Mouse (Mus musculus): ENCODE measurements around the gene Lcp1.
"Not testable (repeated sequence)": the region's sequence is repeated elsewhere in the genome, so short reads cannot be mapped to it uniquely, and the experiment has no call there.

Lcp1 gene
- long read RNA-seq, experiment 1, partial matches to known transcripts, result 13 of 14 reads
- long read RNA-seq, experiment 1, other reads (novel, unspliced or antisense), result 1 of 14 reads
- long read RNA-seq, experiment 2, partial matches to known transcripts, result 13 of 14 reads
- long read RNA-seq, experiment 2, other reads (novel, unspliced or antisense), result 1 of 14 reads

GRCm38 (mm10) chr14:75130501-75131318 lies at the start of gene Lcp1, which contains the start of gene Lrrc63:
Lcp1 (plus strand) TSS chr14:75131101.
Lrrc63 (minus strand) TSS chr14:75130881.
- intact Hi-C loops (cut with DNase I), result no loop called here

GRCm38 (mm10) chr14:75102956-75103355 lies 27.9 kb upstream of the Lcp1 start:
- intact Hi-C loops (cut with DNase I), result no loop called here

GRCm38 (mm10) chr14:75121658-75122057 lies 9.2 kb upstream of the Lcp1 start:
- intact Hi-C loops (cut with DNase I), result no loop called here

- intact Hi-C loops (cut with DNase I), result no loop called here
Observed at GRCm38 (mm10) chr14:75131324-75131935, 529 bp downstream of the Lcp1 start.

DNA sequence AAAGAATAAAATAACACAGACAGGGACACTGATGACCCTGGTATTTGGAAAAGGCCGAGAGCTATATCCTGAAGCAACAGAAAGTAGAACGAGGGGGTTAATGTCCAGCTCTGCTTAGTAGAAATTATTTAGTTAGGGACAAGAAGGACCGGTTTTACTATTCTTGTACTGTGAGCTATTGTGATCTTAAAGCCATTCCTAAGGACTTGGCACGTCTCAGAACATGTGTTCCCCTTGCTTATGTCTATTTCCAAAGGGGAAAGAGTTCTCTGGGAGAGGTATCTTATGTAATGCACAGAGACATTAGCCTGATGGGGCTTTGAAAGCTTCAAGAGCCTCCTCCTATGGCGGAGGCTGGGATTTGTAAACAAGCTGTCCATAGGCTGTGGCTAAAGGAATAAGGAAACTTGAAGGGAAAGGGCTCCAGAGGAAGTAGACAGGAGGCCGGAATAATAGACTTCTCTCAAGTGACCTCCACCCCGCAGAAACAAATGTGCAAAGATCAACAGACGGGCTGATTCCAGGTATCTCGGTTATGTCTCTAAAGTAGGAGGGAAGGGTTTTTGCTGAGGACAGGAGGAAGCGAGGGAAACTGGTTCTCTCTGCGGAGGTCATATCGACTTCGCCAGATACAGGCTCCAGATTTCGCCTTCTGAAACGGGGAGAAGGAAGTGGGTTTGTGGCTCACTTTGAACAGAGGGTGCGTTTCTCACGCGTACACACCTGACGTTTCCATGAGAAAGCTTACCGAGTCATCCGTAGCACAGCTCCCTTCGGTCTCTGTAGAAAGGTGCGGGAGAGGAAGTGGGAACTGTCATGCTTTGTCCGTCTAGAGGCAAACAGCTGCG lies 5.4 kb downstream of the Lcp1 start:
- intact Hi-C loops (cut with DNase I), result no loop called here

- intact Hi-C loops (cut with DNase I), result no loop called here
Observed at GRCm38 (mm10) chr14:75138503-75138902, 7.6 kb downstream of the Lcp1 start.

- intact Hi-C loops (cut with DNase I), result no loop called here
Observed at GRCm38 (mm10) chr14:75139225-75139624, 8.3 kb downstream of the Lcp1 start.

DNA sequence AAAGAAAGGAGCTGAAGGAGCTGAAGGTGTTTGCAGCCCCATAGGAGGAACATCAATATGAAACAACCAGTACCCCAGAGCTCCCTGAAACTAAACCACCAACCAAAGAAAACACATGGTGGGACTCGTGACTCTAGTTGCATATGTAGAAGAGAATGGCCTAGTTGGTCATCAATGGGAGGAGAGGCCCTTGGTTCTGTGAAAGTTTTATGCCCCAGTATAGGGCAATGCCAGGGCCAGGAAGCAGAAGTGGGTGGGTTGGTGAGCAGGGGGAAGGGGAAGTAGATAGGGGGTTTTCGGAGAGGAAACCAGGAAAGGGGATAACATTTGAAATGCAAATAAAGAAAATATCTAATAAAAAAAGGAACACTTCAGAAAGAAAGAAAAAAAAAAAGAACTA lies 16.8 kb downstream of the Lcp1 start:
- intact Hi-C loops (cut with DNase I), result not testable (repeated sequence)

GRCm38 (mm10) chr14:75148229-75148628 lies 17.3 kb downstream of the Lcp1 start:
- intact Hi-C loops (cut with DNase I), result no loop called here

DNA sequence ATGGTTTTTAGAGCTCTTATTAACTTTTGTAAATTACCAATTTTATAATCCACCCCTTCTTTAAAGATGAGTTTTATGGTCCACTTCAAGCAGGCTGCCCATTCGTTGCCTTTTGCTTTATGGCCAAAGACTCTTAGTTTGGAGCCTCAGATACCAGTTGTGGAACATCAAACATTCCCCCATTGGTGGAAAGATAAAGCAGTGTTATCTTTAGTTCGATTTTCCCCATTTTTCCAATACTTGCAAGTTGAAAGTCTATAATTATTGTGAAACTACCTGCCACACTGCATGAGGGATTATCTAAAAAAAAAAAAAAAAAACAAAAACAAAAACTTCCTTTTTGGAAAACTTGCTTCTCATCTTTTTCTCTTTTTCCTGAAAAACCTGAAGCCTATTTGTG lies 19.8 kb downstream of the Lcp1 start:
- intact Hi-C loops (cut with DNase I), result no loop called here

DNA sequence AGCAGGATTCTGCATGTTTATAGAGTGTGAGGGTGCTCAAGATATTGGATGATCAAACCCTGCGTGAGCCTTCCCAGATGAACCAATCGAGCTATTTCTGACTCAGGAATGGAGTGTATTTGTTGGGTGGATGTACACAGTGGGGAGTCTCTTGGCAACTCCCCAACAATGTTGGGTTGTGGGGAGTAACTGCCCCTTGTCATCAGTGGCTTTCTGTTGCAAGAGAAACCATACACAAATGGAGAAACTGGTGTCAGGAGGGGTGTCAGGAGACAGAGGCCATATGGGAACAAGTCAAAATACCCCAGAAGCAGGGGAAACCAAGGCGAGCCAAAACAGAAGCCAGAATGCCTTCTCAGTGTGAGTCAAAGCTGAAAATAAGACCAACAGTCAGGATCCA lies 20.2 kb downstream of the Lcp1 start:
- intact Hi-C loops (cut with DNase I), result no loop called here

DNA sequence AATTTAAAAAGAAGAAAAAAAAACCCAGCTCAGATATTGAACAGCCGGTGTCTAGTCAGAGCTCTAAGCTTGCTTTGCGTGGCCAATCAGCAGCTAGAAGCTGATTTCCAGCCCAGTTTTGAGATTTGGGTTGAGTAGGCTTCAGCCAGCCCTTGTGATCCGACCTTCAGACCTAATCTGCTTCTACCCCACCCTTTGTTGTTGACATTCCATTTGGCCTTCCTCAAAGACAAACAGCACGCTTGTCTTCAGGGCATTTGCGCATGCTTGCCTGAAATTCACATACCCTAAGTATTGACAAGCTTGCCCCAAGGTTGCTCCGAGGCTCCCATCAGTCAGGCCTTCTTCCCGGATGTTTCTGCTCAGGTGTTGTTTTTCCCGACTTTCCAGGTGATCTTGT lies 23.6 kb downstream of the Lcp1 start:
- intact Hi-C loops (cut with DNase I), result no loop called here

DNA sequence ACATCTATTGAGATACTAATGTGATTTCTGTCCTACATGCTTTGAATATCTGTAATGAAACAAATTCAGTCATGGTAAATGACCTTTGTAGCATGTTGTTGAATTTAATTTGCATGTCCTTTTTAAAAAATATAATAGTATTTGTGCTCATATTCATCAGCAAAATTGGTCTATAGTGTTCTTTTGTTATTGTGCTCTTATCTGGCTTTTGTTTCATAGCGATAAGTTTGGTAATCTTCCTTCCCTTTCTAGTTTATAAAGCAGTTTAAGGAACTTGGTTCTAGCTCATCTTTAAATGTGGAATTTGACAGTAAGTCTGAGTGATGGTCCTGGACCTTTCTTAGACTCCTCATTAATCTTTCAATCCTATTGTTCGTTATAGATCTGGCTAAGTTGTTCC lies 28.5 kb downstream of the Lcp1 start:
- intact Hi-C loops (cut with DNase I), result no loop called here

- intact Hi-C loops (cut with DNase I), result no loop called here
Observed at GRCm38 (mm10) chr14:75163866-75164265, 33.0 kb downstream of the Lcp1 start.

GRCm38 (mm10) chr14:75164345-75164744 lies 33.4 kb downstream of the Lcp1 start:
- intact Hi-C loops (cut with DNase I), result no loop called here

DNA sequence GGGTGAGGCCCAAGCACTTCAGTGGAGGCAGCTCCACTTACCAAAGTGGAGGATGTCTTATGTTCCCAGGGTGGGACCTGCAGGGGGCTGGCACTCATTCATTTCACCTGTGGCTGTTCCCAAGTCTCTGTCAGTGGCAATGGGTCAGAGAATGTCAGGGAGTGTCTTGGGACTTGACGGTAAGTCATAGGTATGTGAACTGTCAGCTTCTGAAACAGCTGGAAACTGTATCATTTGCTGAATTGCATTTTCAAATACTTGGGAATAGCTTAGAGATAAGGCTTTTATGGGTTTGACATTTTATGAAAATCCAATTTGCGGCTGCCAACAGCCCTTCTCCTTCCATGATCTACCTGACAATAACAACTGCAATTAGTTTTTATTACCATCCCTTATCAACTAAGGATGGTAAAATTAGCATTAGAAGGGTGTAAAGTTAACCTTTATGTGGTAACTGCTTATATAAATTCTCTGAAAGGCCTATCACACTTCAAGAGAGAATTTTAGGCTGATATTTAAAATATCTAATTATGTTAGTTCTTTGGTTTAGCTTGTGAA lies 34.8 kb downstream of the Lcp1 start:
- intact Hi-C loops (cut with DNase I), result no loop called here

- intact Hi-C loops (cut with DNase I), result no loop called here
Observed at GRCm38 (mm10) chr14:75168501-75168900, 37.6 kb downstream of the Lcp1 start.

DNA sequence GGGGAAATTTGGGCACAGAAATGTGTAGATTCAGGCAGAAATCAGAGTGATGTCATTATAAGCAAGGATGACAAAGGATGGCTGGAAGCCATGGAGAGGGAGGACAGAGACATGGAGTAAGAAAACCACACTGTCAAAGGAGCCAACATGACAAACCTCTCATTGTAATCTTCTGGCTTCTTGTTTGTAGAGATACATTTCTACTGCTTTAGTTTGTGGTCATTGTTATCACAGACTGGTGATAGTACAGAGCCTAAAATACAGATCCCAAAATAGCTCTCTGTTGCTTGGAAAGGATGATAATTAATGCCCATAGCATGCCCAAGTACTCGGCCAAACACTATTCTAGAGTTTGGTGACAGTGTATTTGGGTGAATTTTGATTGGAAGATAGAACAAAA lies 39.6 kb downstream of the Lcp1 start:
- intact Hi-C loops (cut with DNase I), result no loop called here

DNA sequence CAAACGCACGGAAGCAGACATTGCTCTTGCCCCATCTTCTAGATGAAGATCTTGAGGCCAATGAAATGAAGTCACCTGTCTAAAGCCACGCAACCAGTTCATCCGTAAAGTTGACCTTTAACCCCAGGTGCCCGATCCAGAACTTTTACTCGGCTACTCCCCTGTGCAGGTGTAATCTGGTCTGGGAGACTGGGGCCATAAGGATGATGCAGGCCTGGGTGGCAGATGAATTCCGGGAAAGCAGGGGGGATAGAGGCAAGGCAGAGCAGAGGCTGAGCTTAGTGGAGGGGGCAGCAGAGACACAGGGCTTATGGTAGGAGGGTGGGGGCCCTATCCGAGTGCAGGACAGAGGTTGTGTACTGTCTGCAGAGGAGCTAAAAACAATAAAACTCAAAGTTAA lies 43.4 kb downstream of the Lcp1 start:
- intact Hi-C loops (cut with DNase I), result no loop called here

DNA sequence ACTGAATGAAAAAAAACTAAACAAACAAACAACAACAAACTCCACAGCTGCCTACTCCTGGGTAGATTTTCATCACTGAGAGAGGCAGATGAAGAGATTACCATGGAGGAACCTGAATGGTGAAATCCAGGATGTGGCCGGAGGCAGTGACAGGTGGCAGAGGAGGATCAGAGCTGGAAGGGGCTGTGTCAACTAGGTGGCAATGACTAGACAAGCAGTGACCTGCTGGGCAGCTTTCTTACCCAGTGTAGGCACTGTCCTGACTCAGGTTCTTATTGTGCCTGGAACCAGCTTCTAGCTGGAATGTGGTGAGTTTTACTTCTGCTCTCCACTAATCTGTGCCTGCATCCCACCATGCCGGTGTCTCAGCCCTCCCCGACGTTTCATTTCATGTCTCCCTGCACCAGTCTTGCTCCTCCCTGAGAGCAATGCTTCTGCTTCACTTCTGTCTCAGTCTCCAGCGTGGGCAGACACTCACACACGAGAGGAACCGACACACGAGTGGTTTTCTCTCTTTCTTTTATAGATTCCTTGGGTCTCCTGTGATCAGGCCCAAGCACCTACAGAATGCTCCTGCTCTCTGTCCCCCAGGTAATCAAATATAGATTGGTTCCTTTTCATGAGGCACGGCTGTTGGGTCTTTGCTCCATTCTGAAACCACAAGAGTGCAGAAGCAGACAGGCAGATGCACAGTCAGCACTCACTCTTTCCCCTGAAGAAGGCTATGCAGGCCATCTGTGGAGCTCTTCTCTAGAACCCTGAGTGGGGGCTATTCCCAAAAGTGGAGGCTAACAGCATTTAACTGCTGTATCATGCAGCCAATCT lies 44.0 kb downstream of the Lcp1 start:
- intact Hi-C loops (cut with DNase I), result no loop called here
